In genomic region chr8:10945939-10946740, GRCm38 (mm10) we compare ENCODE assay signal across 8 mouse cellular contexts.
DNase-seq lines count a peak whose midpoint lies in the region; ATAC-seq and TF ChIP-seq lines count a peak whose summit lies in the region.

No protein-coding gene starts in this region.

- no peaks in the 10 kb centered on the region for H3K9me3 ChIP-seq in embryonic facial prominence, embryonic 13.5 days
- H3K9me3 ChIP-seq in limb, embryonic 14.5 days (ENCODE audit: control insufficient read depth, low read length): no peaks in the 10 kb centered on the region
- H3K9me3 ChIP-seq in midbrain, embryonic 15.5 days: no peaks in the 10 kb centered on the region

- H3K4me3 ChIP-seq in cerebellum, adult 2 months (replicated peaks; ENCODE audit: insufficient read depth, low read depth, low read length): no peak overlapping the region
- peak overlapping the region; percentile 22 for H3K4me3 ChIP-seq in embryonic facial prominence, embryonic 13.5 days
- peak overlapping the region; percentile 16 for H3K4me3 ChIP-seq in limb, embryonic 14.5 days (replicated peaks; ENCODE audit: low read length)
- no peak overlapping the region for H3K4me3 ChIP-seq in midbrain, embryonic 15.5 days
- peak overlapping the region; percentile 29; the same call in 1 of the 2 replicates for H3K4me3 ChIP-seq in spleen, adult 2 months (ENCODE audit: extremely low read depth, insufficient read depth, insufficient read length)

- peak; percentile 32 to 33 for DNase-seq in cerebellum, adult 2 months
- no peak for DNase-seq in cerebellum, adult 8-10 months
- peak; percentile 96 to 99 for DNase-seq in heart, adult 18-20 months
- DNase-seq in kidney, adult 18-20 months: peak; percentile 92
- peak; percentile 90 for DNase-seq in limb, embryonic 14.5 days (ENCODE audit: low spot score)
- peak; percentile 59 to 76 for DNase-seq in spleen, adult 2 months (ENCODE audit: low read depth in 1 of 2, low spot score in 2 of 2)

- H3K9ac ChIP-seq in embryonic facial prominence, embryonic 13.5 days: peak overlapping the region; percentile 41; the same call in 1 of the 2 replicates
- peak overlapping the region; percentile 38; the same call in 1 of the 2 replicates for H3K9ac ChIP-seq in limb, embryonic 14.5 days (ENCODE audit: low read depth, low read length, severe bottlenecking)
- 0 out of 2 replicates have a peak overlapping the region, but pooled peaks have one; percentile 7 for H3K9ac ChIP-seq in midbrain, embryonic 15.5 days

- TF ChIP-seq CTCF in cerebellum, adult 2 months (IDR thresholded peaks at IDR 0.05; ENCODE audit: borderline replicate concordance, insufficient read depth, low read depth, low read length): no peak
- no peak for TF ChIP-seq CTCF in spleen, adult 2 months (IDR thresholded peaks at IDR 0.05; ENCODE audit: extremely low read depth, insufficient read depth, insufficient read length, insufficient replicate concordance)

- ATAC-seq in embryonic facial prominence, embryonic 13.5 days (ENCODE audit: insufficient number of reproducible peaks, insufficient read depth, low FRiP score, low TSS enrichment, low read depth): peak; percentile 78
- peak; percentile 87 for ATAC-seq in limb, embryonic 14.5 days (ENCODE audit: low FRiP score, low read depth)
- peak; percentile 88 for ATAC-seq in midbrain, embryonic 15.5 days (replicated peaks)

- H3K27ac ChIP-seq in cerebellum, adult 2 months (ENCODE audit: insufficient read depth, low read length): no peak overlapping the region
- peak overlapping the region; percentile 82 for H3K27ac ChIP-seq in embryonic facial prominence, embryonic 13.5 days
- H3K27ac ChIP-seq in limb, embryonic 14.5 days (replicated peaks; ENCODE audit: low read depth, low read length): peak overlapping the region; percentile 75
- peak overlapping the region; percentile 35 for H3K27ac ChIP-seq in midbrain, embryonic 15.5 days
- H3K27ac ChIP-seq in spleen, adult 2 months (ENCODE audit: insufficient read depth, low read length): peak overlapping the region; percentile 57

- no peaks in the 10 kb centered on the region for H3K36me3 ChIP-seq in embryonic facial prominence, embryonic 13.5 days
- H3K36me3 ChIP-seq in limb, embryonic 14.5 days (ENCODE audit: control insufficient read depth, insufficient read depth, low read length): no peaks in the 10 kb centered on the region
- no peaks in the 10 kb centered on the region for H3K36me3 ChIP-seq in midbrain, embryonic 15.5 days (replicated peaks)
- no peaks in the 10 kb centered on the region for H3K36me3 ChIP-seq in spleen, adult 2 months (ENCODE audit: control insufficient read depth, insufficient read depth, low read length)

- H3K4me2 ChIP-seq in embryonic facial prominence, embryonic 13.5 days: peak overlapping the region; percentile 55
- H3K4me2 ChIP-seq in limb, embryonic 14.5 days (replicated peaks; ENCODE audit: low read depth, low read length, severe bottlenecking): peak overlapping the region; percentile 48
- peak overlapping the region; percentile 39 for H3K4me2 ChIP-seq in midbrain, embryonic 15.5 days

- no peak for TF ChIP-seq POLR2A in cerebellum, adult 2 months (IDR thresholded peaks at IDR 0.05; ENCODE audit: borderline replicate concordance, insufficient read depth, low read length)
- 0 out of 2 replicates have a peak, but pooled peaks have one; percentile 7 for TF ChIP-seq POLR2A in limb, embryonic 14.5 days (IDR thresholded peaks at IDR 0.05; ENCODE audit: borderline replicate concordance, extremely low read depth, insufficient read depth, insufficient read length)
- TF ChIP-seq POLR2A in spleen, adult 2 months (IDR thresholded peaks at IDR 0.05; ENCODE audit: low read depth, low read length): no peak

- peaks cover 4% of the 10 kb centered on the region for H3K4me1 ChIP-seq in cerebellum, adult 2 months (ENCODE audit: control insufficient read depth, insufficient read depth, low read length)
- H3K4me1 ChIP-seq in embryonic facial prominence, embryonic 13.5 days: peaks cover 55% of the 10 kb centered on the region
- H3K4me1 ChIP-seq in limb, embryonic 14.5 days (ENCODE audit: control insufficient read depth, insufficient read depth, low read length): peaks cover 31% of the 10 kb centered on the region
- peaks cover 18% of the 10 kb centered on the region for H3K4me1 ChIP-seq in midbrain, embryonic 15.5 days
- H3K4me1 ChIP-seq in spleen, adult 2 months (ENCODE audit: control insufficient read depth, insufficient read depth, insufficient read length): peaks cover 8% of the 10 kb centered on the region; the same call in 1 of the 2 replicates

- WGBS in cerebellum, adult 2 months: 13% methylated on average over 23 of the region's 23 CpGs
- 4% methylated on average over 23 of the region's 23 CpGs for WGBS in embryonic facial prominence, embryonic 13.5 days
- 2% methylated on average over 23 of the region's 23 CpGs for WGBS in limb, embryonic 14.5 days
- WGBS in midbrain, embryonic 15.5 days: 6% methylated on average over 23 of the region's 23 CpGs
- WGBS in spleen, adult 2 months: 2% methylated on average over 23 of the region's 23 CpGs

- no peaks in the 10 kb centered on the region; the same call in 1 of the 2 replicates for H3K27me3 ChIP-seq in cerebellum, adult 2 months (ENCODE audit: control insufficient read depth, insufficient read depth, low read length)
- H3K27me3 ChIP-seq in embryonic facial prominence, embryonic 13.5 days: no peaks in the 10 kb centered on the region
- no peaks in the 10 kb centered on the region for H3K27me3 ChIP-seq in limb, embryonic 14.5 days (ENCODE audit: control insufficient read depth, insufficient read depth, low read length)
- H3K27me3 ChIP-seq in midbrain, embryonic 15.5 days (replicated peaks): peaks cover 6% of the 10 kb centered on the region; the same call in 1 of the 2 replicates
- no peaks in the 10 kb centered on the region for H3K27me3 ChIP-seq in spleen, adult 2 months (ENCODE audit: control insufficient read depth, insufficient read depth, low read length)

Comparison
In these comparisons a context has a peak if more than half of its experiments do, and no peak if none do; other contexts are left out.
1. H3K4me3 ChIP-seq: peak in embryonic facial prominence, embryonic 13.5 days (single experiment), limb, embryonic 14.5 days (single experiment) and spleen, adult 2 months (single experiment); none in cerebellum, adult 2 months (single experiment) and midbrain, embryonic 15.5 days (single experiment).
2. Peak in every context shown above with its lines, with median percentiles within 50 percentile points of each other: ATAC-seq, H3K4me2 ChIP-seq and H3K9ac ChIP-seq.